Mouse (Mus musculus) limb, embryonic 11.5 days (tissue): ENCODE measurements around the gene Pip5k1c. TPM values are rescaled to one million over a fixed set of nuclear protein-coding genes. Genes with fewer than 3 reads are reported as not detected.

Source experiments
- ATAC-seq: fragments of 200-750 bp; cut with Nextera tagmentation; 2 replicates; pipeline ENCODE4 v1.8.0; 2017; ENCODE audit warnings: low read depth; ENCODE audit not compliant: insufficient number of reproducible peaks, low FRiP score, low TSS enrichment
- DNase-seq: peaks from one replicate; pipeline ENCODE4 v3.0.0-alpha.2; 2015; ENCODE audit warnings: low spot score
- H3K27ac ChIP-seq: fragments of 300-500 bp; sonication (generic); replicated peaks from 2 replicates; pipeline ENCODE4 v1.5.1; 2014; ENCODE audit warnings: low read depth, mild to moderate bottlenecking, low read length
- H3K27me3 ChIP-seq: fragments of 300-500 bp; sonication (generic); 2 replicates; pipeline ENCODE4 v1.6.1; 2014; ENCODE audit warnings: mild to moderate bottlenecking, low read length, mixed read lengths; ENCODE audit not compliant: control insufficient read depth, insufficient read depth
- H3K36me3 ChIP-seq: fragments of 300-500 bp; sonication (generic); 2 replicates; pipeline ENCODE4 v1.6.1; 2014; ENCODE audit warnings: mild to moderate bottlenecking, low read length, moderate library complexity, mixed read lengths; ENCODE audit not compliant: control insufficient read depth, insufficient read depth
- H3K4me1 ChIP-seq: fragments of 300-500 bp; sonication (generic); 2 replicates; pipeline ENCODE4 v1.6.1; 2014; ENCODE audit warnings: low read length, mixed read lengths; ENCODE audit not compliant: control insufficient read depth, insufficient read depth
- H3K4me2 ChIP-seq: fragments of 300-500 bp; sonication (generic); 2 replicates; pipeline ENCODE4 v1.6.1; 2014; ENCODE audit warnings: low read depth, mild to moderate bottlenecking, moderate library complexity; ENCODE audit not compliant: severe bottlenecking
- H3K4me3 ChIP-seq: fragments of 300-500 bp; sonication (generic); 2 replicates; pipeline ENCODE4 v1.5.1; 2014; ENCODE audit warnings: low read depth, low read length
- H3K9ac ChIP-seq: fragments of 300-500 bp; sonication (generic); 2 replicates; pipeline ENCODE4 v1.6.1; 2014; ENCODE audit warnings: mild to moderate bottlenecking, low read length
- H3K9me3 ChIP-seq: fragments of 300-500 bp; sonication (generic); 2 replicates; pipeline ENCODE4 v1.6.1; 2016; ENCODE audit warnings: low read length; ENCODE audit not compliant: control insufficient read depth
- WGBS: fragments of 180-500 bp; shearing (Covaris S2); extraction: QIAGEN DNeasy Blood & Tissue Kit; methylation state at CpG from one replicate; pipeline ENCODE4 v1.1.7; 2014; 5-methylcytosine and 5-hydroxymethylcytosine counted together
- polyA plus RNA-seq: library from polyadenylated mRNA; unstranded; fragments of >200 nt; fragmentation: Nextera tagmentation; extraction: Ambion mirVana; gene quantifications from 2 replicates; pipeline ENCODE4 v1.2.1, GENCODE M21; 2014

The Pip5k1c gene
- polyA plus RNA-seq: 49.0 and 60.6 TPM in 2 replicates

- ATAC-seq: peak; percentile 92
- Histone ChIP-seq H3K4me3 (peak within 1 kb of the TSS; percentile 73), H3K4me1 (peaks cover 20% of the 10 kb centered on the region), H3K27ac (peak within 1 kb of the TSS; percentile 72), H3K27me3 (peaks cover 19% of the 10 kb centered on the region), H3K4me2 (peak within 1 kb of the TSS; percentile 94), H3K9ac (peak within 1 kb of the TSS; percentile 88), H3K36me3 (peaks cover 4% of the 10 kb centered on the region; the same call in 1 of the 2 replicates), H3K9me3 (no peaks in the 10 kb centered on the region)
- peak; percentile 99 for DNase-seq
- WGBS: 1% methylated on average over 74 of the region's 80 CpGs
Measured at GRCm38 (mm10) chr10:81292554-81293333, at the start of gene Pip5k1c. TSS of gene Pip5k1c (plus strand) at chr10:81292963.

DNA sequence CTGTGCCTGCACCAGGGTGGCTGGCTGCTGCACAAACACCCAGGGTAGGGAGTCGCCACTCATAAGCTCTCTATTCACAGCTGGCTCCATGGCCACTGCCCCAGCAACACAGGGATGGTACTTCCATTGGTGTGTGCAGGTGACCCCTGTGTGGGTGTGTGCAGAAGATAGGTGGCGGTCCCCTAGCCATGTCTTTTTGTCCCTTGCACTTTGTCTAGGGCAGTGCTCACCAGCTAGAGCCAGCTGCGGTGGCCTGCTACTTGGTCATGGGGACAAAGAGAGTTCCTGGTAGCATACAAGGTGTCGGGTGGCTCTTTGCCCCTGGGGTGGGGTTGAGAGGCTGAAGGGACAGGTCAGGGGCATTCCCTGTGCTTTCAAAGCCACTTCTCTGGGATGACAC is 48.6 kb upstream of the Pip5k1c start:
- no peak for DNase-seq
- Histone ChIP-seq H3K27me3 (peaks cover 19% of the 10 kb centered on the region), H3K4me1 (no peaks in the 10 kb centered on the region; the same call in 1 of the 2 replicates), H3K9me3 (no peaks in the 10 kb centered on the region), H3K4me3 (no peak overlapping the region), H3K9ac (no peak overlapping the region), H3K4me2 (no peak overlapping the region), H3K36me3 (no peaks in the 10 kb centered on the region), H3K27ac (no peak overlapping the region)
- no peak for ATAC-seq
- WGBS: 77% methylated on average over 4 of the region's 4 CpGs

DNA sequence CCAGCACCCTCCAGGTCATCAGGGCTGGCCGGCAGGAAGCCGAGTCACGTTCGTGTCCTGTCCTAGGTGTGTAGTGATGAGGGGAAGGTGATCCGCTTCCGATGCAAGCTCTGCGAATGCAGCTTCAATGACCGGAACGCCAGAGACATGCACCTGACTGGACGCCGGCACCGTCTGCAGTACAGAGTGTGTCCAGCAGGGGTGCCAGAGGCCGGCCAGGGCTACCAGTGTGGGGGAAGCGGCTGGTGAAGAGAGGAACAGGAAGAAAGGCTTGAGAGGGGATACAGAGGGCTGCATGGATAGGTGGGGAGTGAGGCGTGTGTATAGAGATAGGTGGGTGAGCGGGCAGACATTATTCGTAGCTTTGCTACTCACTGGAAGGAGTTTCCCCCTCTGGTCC is 48.2 kb upstream of the Pip5k1c start:
- WGBS: 11% methylated on average over 17 of the region's 17 CpGs
- Histone ChIP-seq H3K27ac (no peak overlapping the region), H3K4me1 (no peaks in the 10 kb centered on the region; the same call in 1 of the 2 replicates), H3K9me3 (no peaks in the 10 kb centered on the region), H3K27me3 (peaks cover 15% of the 10 kb centered on the region), H3K4me2 (no peak overlapping the region), H3K4me3 (no peak overlapping the region), H3K36me3 (no peaks in the 10 kb centered on the region), H3K9ac (no peak overlapping the region)
- ATAC-seq (peak; percentile 33; the same call in 1 of the 2 replicates), DNase-seq (peak; percentile 92)

GRCm38 (mm10) chr10:81245166-81245565 is 47.6 kb upstream of the Pip5k1c start:
- no peak for DNase-seq
- no peak overlapping the region for H3K4me2 ChIP-seq
- ATAC-seq: no peak
- no peaks in the 10 kb centered on the region for H3K9me3 ChIP-seq
- WGBS: 86% methylated on average over 6 of the region's 6 CpGs
- no peak overlapping the region for H3K9ac ChIP-seq
- H3K27ac ChIP-seq: no peak overlapping the region
- no peaks in the 10 kb centered on the region for H3K36me3 ChIP-seq
- no peaks in the 10 kb centered on the region; the same call in 1 of the 2 replicates for H3K4me1 ChIP-seq
- H3K27me3 ChIP-seq: peaks cover 9% of the 10 kb centered on the region
- no peak overlapping the region for H3K4me3 ChIP-seq

GRCm38 (mm10) chr10:81247804-81248203 is 45.0 kb upstream of the Pip5k1c start:
- no peaks in the 10 kb centered on the region for H3K36me3 ChIP-seq
- no peak overlapping the region for H3K4me2 ChIP-seq
- DNase-seq (no peak), ATAC-seq (no peak)
- H3K4me1 ChIP-seq: peaks cover under 1% of the 10 kb centered on the region
- no peak overlapping the region for H3K9ac ChIP-seq
- H3K9me3 ChIP-seq: no peaks in the 10 kb centered on the region
- peaks cover 15% of the 10 kb centered on the region for H3K27me3 ChIP-seq
- WGBS: 85% methylated on average over 2 of the region's 2 CpGs
- no peak overlapping the region for H3K4me3 ChIP-seq
- H3K27ac ChIP-seq: no peak overlapping the region

- 82% methylated on average over 8 of the region's 8 CpGs for WGBS
- Histone ChIP-seq H3K36me3 (no peaks in the 10 kb centered on the region), H3K9me3 (no peaks in the 10 kb centered on the region), H3K27me3 (peaks cover 26% of the 10 kb centered on the region), H3K4me2 (no peak overlapping the region), H3K9ac (no peak overlapping the region), H3K4me1 (peaks cover 6% of the 10 kb centered on the region), H3K4me3 (no peak overlapping the region), H3K27ac (no peak overlapping the region)
- ATAC-seq (no peak), DNase-seq (no peak)
Measured at GRCm38 (mm10) chr10:81249442-81249841, 43.3 kb upstream of the Pip5k1c start.

DNA sequence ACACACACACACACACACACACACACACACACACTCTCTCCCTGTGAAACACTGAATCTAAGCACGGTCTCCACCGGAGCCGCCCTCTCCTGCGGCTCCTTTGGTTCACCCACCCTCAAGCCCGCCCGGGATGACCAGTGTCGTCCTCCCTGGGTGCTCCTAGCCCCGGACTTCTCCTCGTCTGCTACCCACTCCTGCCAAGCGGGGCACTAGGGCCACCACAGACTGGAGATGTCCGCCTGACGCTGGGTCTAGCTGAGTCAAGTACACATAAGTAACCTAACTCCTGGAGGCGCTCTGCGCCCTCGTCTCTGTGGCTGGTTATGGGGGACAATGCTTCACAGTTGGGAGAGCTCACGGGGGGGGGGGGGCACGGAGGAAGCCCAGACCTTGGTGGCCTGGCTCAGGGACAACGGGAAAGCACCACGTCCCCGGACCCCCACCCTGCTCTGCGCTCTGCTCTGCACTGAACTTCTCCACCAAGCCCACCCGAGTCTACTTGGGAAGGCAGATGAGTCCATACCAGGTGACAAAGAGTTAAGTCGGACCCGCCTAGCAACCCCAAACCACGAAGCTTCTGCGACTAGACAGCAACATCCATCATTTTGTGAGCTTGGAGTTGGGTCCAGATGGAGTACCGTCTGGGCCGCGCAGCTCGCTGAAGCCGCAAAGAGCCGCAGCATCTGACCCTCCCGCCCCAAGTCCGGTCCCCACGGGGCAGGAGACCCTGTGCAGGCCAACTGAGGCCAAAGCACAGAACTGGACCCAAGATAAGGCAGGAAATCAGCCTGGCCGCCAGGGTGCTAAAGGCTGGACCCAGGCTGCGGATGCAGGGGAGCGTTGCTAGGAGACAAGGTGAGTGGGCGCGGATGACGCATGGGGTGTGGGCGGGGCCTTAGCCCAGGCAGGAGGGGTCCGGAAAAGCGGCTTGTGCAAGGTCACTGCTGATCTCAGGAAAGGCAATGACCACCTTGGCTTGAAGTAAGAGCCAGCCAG is 40.0 kb upstream of the Pip5k1c start, which contains the start of gene Matk:
Matk (plus strand) TSS at position 512 of the 996 bp plus-strand sequence.
- DNase-seq (peak; percentile 80), ATAC-seq (peak; percentile 50; the same call in 1 of the 2 replicates)
- no peak within 1 kb of the TSS for H3K27ac ChIP-seq
- peak within 1 kb of the TSS; percentile 23 for H3K9ac ChIP-seq
- no peaks in the 10 kb centered on the region for H3K36me3 ChIP-seq
- peaks cover 8% of the 10 kb centered on the region for H3K4me1 ChIP-seq
- H3K27me3 ChIP-seq: peaks cover 45% of the 10 kb centered on the region
- peak within 1 kb of the TSS; percentile 47; the same call in 1 of the 2 replicates for H3K4me2 ChIP-seq
- H3K4me3 ChIP-seq: peak within 1 kb of the TSS; percentile 11
- no peaks in the 10 kb centered on the region for H3K9me3 ChIP-seq
- WGBS: 14% methylated on average over 43 of the region's 44 CpGs

GRCm38 (mm10) chr10:81254886-81255285 is 37.9 kb upstream of the Pip5k1c start:
- Histone ChIP-seq H3K4me3 (no peak overlapping the region), H3K9me3 (no peaks in the 10 kb centered on the region), H3K4me2 (no peak overlapping the region), H3K27ac (no peak overlapping the region), H3K9ac (no peak overlapping the region), H3K27me3 (peaks cover 66% of the 10 kb centered on the region), H3K36me3 (no peaks in the 10 kb centered on the region), H3K4me1 (peaks cover 10% of the 10 kb centered on the region)
- DNase-seq: no peak
- no peak for ATAC-seq
- 65% methylated on average over 1 of the region's 1 CpGs for WGBS
